Mouse (Mus musculus) intestine, embryonic 16.5 days (tissue): ENCODE results near the gene Tet3. TPM values are rescaled to one million over a fixed set of nuclear protein-coding genes. Genes with fewer than 3 reads are reported as not detected.

Source experiments
- ATAC-seq: fragments of 200-750 bp; cut with Nextera tagmentation; 2 replicates; pipeline ENCODE4 v1.8.0; 2017; ENCODE audit warnings: moderate TSS enrichment, moderate library complexity
- H3K27ac ChIP-seq: fragments of 300-500 bp; sonication (generic); 2 replicates; pipeline ENCODE4 v1.5.1; 2014; ENCODE audit warnings: mild to moderate bottlenecking, low read length
- H3K27me3 ChIP-seq: fragments of 300-500 bp; sonication (generic); replicated peaks from 2 replicates; pipeline ENCODE4 v1.6.1; 2014; ENCODE audit warnings: low read length, control low read depth, mixed read lengths; ENCODE audit not compliant: control insufficient read depth, insufficient read depth
- H3K36me3 ChIP-seq: fragments of 300-500 bp; sonication (generic); 2 replicates; pipeline ENCODE4 v1.6.1; 2014; ENCODE audit warnings: low read length, control low read depth; ENCODE audit not compliant: control insufficient read depth, insufficient read depth
- H3K4me1 ChIP-seq: fragments of 300-500 bp; sonication (generic); 2 replicates; pipeline ENCODE4 v1.6.1; 2014; ENCODE audit warnings: low read length, control low read depth, mixed read lengths; ENCODE audit not compliant: control insufficient read depth, insufficient read depth
- H3K4me2 ChIP-seq: fragments of 300-500 bp; sonication (generic); 2 replicates; pipeline ENCODE4 v1.6.1; 2014; ENCODE audit warnings: low read depth, low read length, control low read depth
- H3K4me3 ChIP-seq: fragments of 300-500 bp; sonication (generic); 2 replicates; pipeline ENCODE4 v1.5.1; 2014; ENCODE audit warnings: mild to moderate bottlenecking, low read length
- H3K9ac ChIP-seq: fragments of 300-500 bp; sonication (generic); 2 replicates; pipeline ENCODE4 v1.6.1; 2014; ENCODE audit warnings: low read depth, low read length
- H3K9me3 ChIP-seq: fragments of 300-500 bp; sonication (generic); 2 replicates; pipeline ENCODE4 v1.6.1; 2016; ENCODE audit warnings: low read length, control low read depth; ENCODE audit not compliant: control insufficient read depth
- WGBS: fragments of 180-500 bp; shearing (Covaris S2); extraction: QIAGEN DNeasy Blood & Tissue Kit; methylation state at CpG from one replicate; pipeline ENCODE4 v1.1.7; 2014; 5-methylcytosine and 5-hydroxymethylcytosine counted together
- polyA plus RNA-seq: library from polyadenylated mRNA; unstranded; fragments of >200 nt; fragmentation: Nextera tagmentation; extraction: Ambion mirVana; gene quantifications from 2 replicates; pipeline ENCODE4 v1.2.1, GENCODE M21; 2015

Tet3 gene
- polyA plus RNA-seq, 1 experiment from 2014 or later, result 40.1 TPM

DNA sequence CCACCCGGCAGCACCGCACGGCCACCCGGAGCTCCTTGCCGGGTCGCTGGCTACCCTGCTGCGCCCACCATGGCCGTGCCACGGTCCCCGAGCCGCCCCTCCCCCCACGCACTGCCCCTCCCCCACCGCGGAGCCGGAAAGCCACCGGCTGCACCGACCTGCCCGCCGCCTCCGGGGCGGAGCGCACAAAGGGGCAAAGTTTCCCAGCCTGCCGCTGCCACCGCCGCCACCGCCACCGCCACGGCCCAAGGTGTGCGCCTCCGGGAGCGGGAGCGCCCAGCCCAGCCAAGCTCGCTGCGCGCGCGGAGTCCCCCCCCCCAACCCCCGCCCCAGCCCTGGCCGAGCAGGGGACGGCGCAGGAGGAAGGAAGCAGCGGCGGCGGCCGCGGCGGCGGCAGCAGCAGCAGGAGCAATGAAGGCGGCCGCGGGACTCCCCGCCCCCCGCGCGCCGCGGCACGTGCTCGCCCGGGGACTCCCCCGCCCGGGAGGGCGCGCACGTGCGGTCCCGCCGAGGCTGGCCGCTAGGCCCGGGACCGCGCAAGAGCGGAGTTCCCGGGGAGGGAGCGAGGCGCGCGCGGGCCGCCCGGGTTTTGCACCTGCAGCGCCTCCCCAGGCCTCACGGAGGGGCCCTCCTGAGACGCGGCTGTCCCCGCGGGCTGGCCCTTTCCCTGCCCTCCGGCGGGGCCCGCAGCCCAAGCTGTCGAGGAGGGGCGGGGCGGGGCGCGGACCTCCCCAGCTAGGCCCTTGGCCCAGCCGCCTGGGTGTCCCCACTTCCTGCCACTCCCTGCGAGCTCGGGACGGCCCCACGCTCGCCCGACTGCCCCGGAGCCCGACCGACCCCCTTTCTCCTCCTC lies 2.5 kb downstream of the Tet3 start:
- no peaks in the 10 kb centered on the region for H3K9me3 ChIP-seq
- ATAC-seq, result peak; percentile 85
- no peaks in the 10 kb centered on the region for H3K27me3 ChIP-seq
- under 1% methylated on average over 57 of the region's 105 CpGs for WGBS
- H3K4me1 ChIP-seq, result peaks cover 57% of the 10 kb centered on the region
- H3K4me2 ChIP-seq, result peak overlapping the region; percentile 93
- peak overlapping the region; percentile 96 for H3K27ac ChIP-seq
- no peaks in the 10 kb centered on the region for H3K36me3 ChIP-seq
- H3K9ac ChIP-seq, result peak overlapping the region; percentile 94
- peak overlapping the region; percentile 81 for H3K4me3 ChIP-seq

DNA sequence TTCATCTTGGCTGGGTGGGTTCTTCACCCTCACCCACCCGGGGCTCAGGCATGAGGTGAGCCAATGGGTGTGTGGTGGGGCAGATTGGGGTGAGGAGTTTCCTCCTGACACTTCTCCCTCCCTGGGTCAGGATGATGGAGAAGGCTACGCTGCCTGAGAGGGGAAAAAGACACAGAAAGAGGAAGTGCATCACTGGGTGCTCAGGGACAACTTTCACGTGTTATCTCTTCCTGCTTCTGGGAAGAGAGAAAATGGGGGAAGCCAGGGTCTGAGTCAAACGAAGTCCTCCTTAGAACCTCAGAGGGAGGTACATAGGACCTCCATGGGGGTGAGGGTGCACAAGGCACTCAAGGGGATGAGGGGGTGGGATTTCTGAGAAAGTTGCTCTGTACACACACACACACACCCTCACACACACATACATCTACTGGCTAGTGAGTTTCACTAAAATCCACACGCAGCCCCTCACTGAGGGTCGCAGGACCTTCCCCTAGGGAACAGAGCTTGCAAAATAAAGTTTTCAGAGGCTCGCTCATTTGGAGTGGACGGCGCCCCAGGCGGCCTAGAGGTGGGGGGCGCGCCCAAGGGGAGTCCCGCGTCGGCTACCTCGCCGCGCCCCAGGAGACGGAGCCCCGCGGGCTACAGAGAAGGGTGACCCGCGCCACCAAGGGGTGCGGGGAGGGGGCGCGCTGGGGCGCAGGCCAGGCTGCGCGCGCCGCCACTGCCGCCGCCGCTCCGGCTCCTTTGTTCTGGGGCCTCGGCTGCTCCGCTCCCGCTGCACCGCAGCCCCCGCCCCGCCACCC lies 3.4 kb downstream of the Tet3 start:
- Histone ChIP-seq H3K9ac (peak overlapping the region; percentile 94), H3K4me1 (peaks cover 64% of the 10 kb centered on the region), H3K4me3 (peak overlapping the region; percentile 81), H3K9me3 (no peaks in the 10 kb centered on the region), H3K27me3 (no peaks in the 10 kb centered on the region), H3K36me3 (no peaks in the 10 kb centered on the region), H3K4me2 (peak overlapping the region; percentile 93), H3K27ac (peak overlapping the region; percentile 96)
- peak; percentile 19 for ATAC-seq
- WGBS, result under 1% methylated on average over 24 of the region's 41 CpGs

- Histone ChIP-seq H3K4me3 (peak overlapping the region; percentile 81), H3K27me3 (no peaks in the 10 kb centered on the region), H3K36me3 (no peaks in the 10 kb centered on the region), H3K4me1 (peaks cover 68% of the 10 kb centered on the region), H3K9me3 (no peaks in the 10 kb centered on the region), H3K9ac (peak overlapping the region; percentile 58), H3K27ac (no peak overlapping the region), H3K4me2 (peak overlapping the region; percentile 93)
- 29% methylated on average over 11 of the region's 11 CpGs for WGBS
- no peak for ATAC-seq
Observed at GRCm38 (mm10) chr6:83453706-83454105, 5.2 kb downstream of the Tet3 start.

DNA sequence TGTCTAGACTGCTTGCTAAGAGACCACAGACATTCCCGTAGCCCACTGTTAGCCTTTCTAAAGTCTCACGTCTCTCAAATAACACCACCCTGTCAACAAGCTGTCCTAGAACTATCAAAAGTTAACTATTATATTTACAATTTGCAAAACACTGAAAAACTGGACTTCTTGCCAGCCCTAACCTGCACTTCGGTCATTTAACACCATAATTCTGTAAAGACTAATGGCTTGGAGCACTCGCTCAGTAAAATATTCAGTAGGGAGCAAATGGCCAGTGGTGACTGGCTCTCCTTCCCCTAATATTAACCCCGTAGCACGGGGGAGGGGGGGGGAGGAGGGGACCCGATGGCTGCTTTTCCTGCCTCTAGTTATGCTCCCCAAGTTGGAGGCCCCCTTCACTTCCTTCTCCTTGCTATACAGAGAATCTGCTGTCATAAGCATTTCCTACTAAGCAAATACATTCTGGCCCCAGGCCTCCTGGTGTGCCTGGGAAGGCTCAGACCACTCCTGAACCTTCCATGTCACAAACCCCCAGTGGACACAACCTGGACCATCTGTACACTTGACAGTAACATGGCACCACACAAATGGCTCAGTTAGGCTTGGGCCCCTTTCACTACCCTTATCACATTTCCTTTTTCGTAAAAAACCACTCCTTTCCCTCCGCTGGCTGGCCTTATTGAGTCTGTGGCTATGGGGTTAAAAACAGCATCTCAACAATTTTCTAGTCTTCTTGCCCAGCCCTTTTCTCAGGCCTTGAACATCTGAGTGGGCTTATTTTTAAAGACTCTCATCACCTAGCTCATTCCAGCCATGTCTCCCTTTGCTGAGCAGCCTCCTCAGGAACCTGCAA lies 8.2 kb downstream of the Tet3 start:
- Histone ChIP-seq H3K27ac (peak overlapping the region; percentile 55), H3K27me3 (no peaks in the 10 kb centered on the region), H3K4me3 (no peak overlapping the region), H3K4me1 (peaks cover 85% of the 10 kb centered on the region), H3K9ac (0 out of 2 replicates have a peak overlapping the region, but pooled peaks have one; percentile 15), H3K36me3 (0 out of 2 replicates have a peak, but pooled peaks cover 4% of the 10 kb centered on the region), H3K4me2 (no peak overlapping the region), H3K9me3 (no peaks in the 10 kb centered on the region)
- ATAC-seq, result no peak
- 52% methylated on average over 9 of the region's 9 CpGs for WGBS

DNA sequence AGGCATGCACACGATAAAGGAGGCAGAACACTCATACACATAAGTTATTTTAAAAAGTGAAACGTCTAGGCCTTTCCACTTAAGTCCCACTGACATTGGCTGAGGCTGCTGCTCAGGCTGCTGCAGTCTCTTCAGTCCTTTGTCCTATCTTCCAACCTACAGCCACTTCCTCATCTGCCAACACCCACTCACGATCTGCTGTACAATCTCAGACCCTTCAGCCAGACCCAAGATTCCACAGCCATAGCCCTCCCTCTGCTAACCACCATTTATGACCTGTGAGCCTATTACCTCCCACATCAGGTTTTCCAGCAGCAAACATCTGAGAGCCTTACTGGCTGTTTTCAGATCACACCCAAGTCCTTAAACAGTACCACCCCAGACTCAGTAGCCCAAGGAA lies 9.4 kb downstream of the Tet3 start:
- H3K27me3 ChIP-seq, result no peaks in the 10 kb centered on the region
- H3K27ac ChIP-seq, result peak overlapping the region; percentile 20; the same call in 1 of the 2 replicates
- ATAC-seq, result no peak
- H3K4me1 ChIP-seq, result peaks cover 86% of the 10 kb centered on the region
- H3K36me3 ChIP-seq, result 0 out of 2 replicates have a peak, but pooled peaks cover 4% of the 10 kb centered on the region
- H3K4me2 ChIP-seq, result 0 out of 2 replicates have a peak overlapping the region, but pooled peaks have one; percentile 10
- no peaks in the 10 kb centered on the region for H3K9me3 ChIP-seq
- H3K9ac ChIP-seq, result peak overlapping the region; percentile 20; the same call in 1 of the 2 replicates
- WGBS, result 34% methylated on average over 3 of the region's 3 CpGs
- no peak overlapping the region for H3K4me3 ChIP-seq

GRCm38 (mm10) chr6:83448911-83449310 lies 10.0 kb downstream of the Tet3 start:
- Histone ChIP-seq H3K27ac (peak overlapping the region; percentile 20; the same call in 1 of the 2 replicates), H3K9me3 (no peaks in the 10 kb centered on the region), H3K4me1 (peaks cover 86% of the 10 kb centered on the region), H3K36me3 (0 out of 2 replicates have a peak, but pooled peaks cover 4% of the 10 kb centered on the region), H3K27me3 (no peaks in the 10 kb centered on the region), H3K4me3 (no peak overlapping the region), H3K4me2 (no peak overlapping the region), H3K9ac (peak overlapping the region; percentile 20; the same call in 1 of the 2 replicates)
- 67% methylated on average over 4 of the region's 4 CpGs for WGBS
- no peak for ATAC-seq

GRCm38 (mm10) chr6:83447031-83447430 lies 11.9 kb downstream of the Tet3 start:
- 0 out of 2 replicates have a peak, but pooled peaks cover 4% of the 10 kb centered on the region for H3K36me3 ChIP-seq
- no peak for ATAC-seq
- no peak overlapping the region; the same call in 1 of the 2 replicates for H3K27ac ChIP-seq
- peaks cover 88% of the 10 kb centered on the region for H3K4me1 ChIP-seq
- H3K9ac ChIP-seq, result no peak overlapping the region
- 65% methylated on average over 7 of the region's 7 CpGs for WGBS
- H3K4me2 ChIP-seq, result no peak overlapping the region
- H3K27me3 ChIP-seq, result no peaks in the 10 kb centered on the region
- no peaks in the 10 kb centered on the region for H3K9me3 ChIP-seq
- no peak overlapping the region for H3K4me3 ChIP-seq

- ATAC-seq, result peak; percentile 37
- H3K36me3 ChIP-seq, result 0 out of 2 replicates have a peak, but pooled peaks cover 4% of the 10 kb centered on the region
- H3K4me2 ChIP-seq, result peak overlapping the region; percentile 26
- no peaks in the 10 kb centered on the region for H3K9me3 ChIP-seq
- peak overlapping the region; percentile 31; the same call in 1 of the 2 replicates for H3K9ac ChIP-seq
- 57% methylated on average over 2 of the region's 2 CpGs for WGBS
- peaks cover 79% of the 10 kb centered on the region for H3K4me1 ChIP-seq
- no peak overlapping the region for H3K4me3 ChIP-seq
- peak overlapping the region; percentile 83 for H3K27ac ChIP-seq
- no peaks in the 10 kb centered on the region for H3K27me3 ChIP-seq
Observed at GRCm38 (mm10) chr6:83445796-83446195, 13.1 kb downstream of the Tet3 start.
